Mouse (Mus musculus): ENCODE results near the gene Golim4. TPM values are rescaled to one million over a fixed set of nuclear protein-coding genes. Genes with fewer than 3 reads are reported as not detected.

Gene Golim4
- polyA plus RNA-seq, 1 experiment: 2.9 TPM

GRCm38 (mm10) chr3:75952328-75953060 lies 4.3 kb downstream of the Golim4 start:
- peaks cover 47% of the 10 kb centered on the region for H3K36me3 ChIP-seq (ENCODE audit: control insufficient read depth)
- H3K9me3 ChIP-seq (ENCODE audit: control insufficient read depth, low read length): no peaks in the 10 kb centered on the region
- TF ChIP-seq TAL1 (IDR thresholded peaks at IDR 0.05; ENCODE audit: low read length) (no peak), GATA1 (IDR thresholded peaks at IDR 0.05; ENCODE audit: low read length) (no peak)
- H3K4me1 ChIP-seq (ENCODE audit: control insufficient read depth): peaks cover 83% of the 10 kb centered on the region
- no peaks in the 10 kb centered on the region for H3K27me3 ChIP-seq (ENCODE audit: control insufficient read depth)
- no peak overlapping the region for H3K4me3 ChIP-seq (replicated peaks)

DNA sequence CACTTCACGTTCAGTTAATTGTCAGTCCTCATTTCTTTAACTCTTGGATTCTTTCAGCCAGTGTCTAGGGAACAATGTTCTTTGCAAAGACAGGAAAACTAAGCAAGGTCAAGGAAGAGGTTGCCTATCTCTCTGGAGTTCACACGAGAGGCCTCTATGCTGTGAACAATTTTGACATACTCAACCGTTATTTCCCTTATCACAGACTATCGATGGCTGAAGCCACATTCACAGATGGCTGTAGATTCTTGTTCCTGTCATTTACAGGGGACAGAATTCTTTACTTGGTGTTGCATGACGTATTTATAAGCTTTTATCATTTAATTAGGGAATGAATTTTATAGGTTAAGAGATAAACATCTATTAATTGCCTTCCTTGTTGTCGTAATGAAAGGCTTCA lies 5.9 kb downstream of the Golim4 start:
- peaks cover 69% of the 10 kb centered on the region for H3K4me1 ChIP-seq (ENCODE audit: control insufficient read depth)
- no peak for TF ChIP-seq TAL1 (IDR thresholded peaks at IDR 0.05; ENCODE audit: low read length)
- TF ChIP-seq GATA1 (IDR thresholded peaks at IDR 0.05; ENCODE audit: low read length): no peak
- no peaks in the 10 kb centered on the region for H3K27me3 ChIP-seq (ENCODE audit: control insufficient read depth)
- peaks cover 2% of the 10 kb centered on the region; the same call in 1 of the 2 replicates for H3K9me3 ChIP-seq (ENCODE audit: control insufficient read depth, low read length)
- peaks cover 63% of the 10 kb centered on the region for H3K36me3 ChIP-seq (ENCODE audit: control insufficient read depth)
- H3K4me3 ChIP-seq (replicated peaks): no peak overlapping the region

DNA sequence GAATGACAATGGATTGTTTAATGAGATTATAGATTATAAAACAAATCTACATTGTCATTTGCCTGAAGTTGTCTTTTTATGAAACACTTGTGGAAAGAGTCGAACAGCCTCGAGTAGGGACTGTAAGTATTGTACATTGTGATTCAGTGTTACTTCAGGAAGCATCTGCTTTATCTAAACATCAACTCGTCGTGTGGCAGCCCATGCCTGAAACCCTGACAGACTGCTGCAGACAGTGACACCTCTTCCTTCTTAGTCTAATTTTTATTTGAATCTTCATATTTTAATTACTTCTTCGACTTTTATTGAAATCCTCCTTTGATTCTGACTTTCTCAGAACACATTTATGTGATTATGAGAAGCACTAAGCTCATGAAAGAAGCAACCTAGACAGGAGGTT lies 7.4 kb downstream of the Golim4 start:
- H3K27me3 ChIP-seq (ENCODE audit: control insufficient read depth): no peaks in the 10 kb centered on the region
- no peak overlapping the region for H3K4me3 ChIP-seq (replicated peaks)
- peaks cover 55% of the 10 kb centered on the region for H3K4me1 ChIP-seq (ENCODE audit: control insufficient read depth)
- H3K9me3 ChIP-seq (ENCODE audit: control insufficient read depth, low read length): peaks cover 2% of the 10 kb centered on the region; the same call in 1 of the 2 replicates
- TF ChIP-seq TAL1 (IDR thresholded peaks at IDR 0.05; ENCODE audit: low read length): no peak
- no peak for TF ChIP-seq GATA1 (IDR thresholded peaks at IDR 0.05; ENCODE audit: low read length)
- peaks cover 74% of the 10 kb centered on the region for H3K36me3 ChIP-seq (ENCODE audit: control insufficient read depth)

DNA sequence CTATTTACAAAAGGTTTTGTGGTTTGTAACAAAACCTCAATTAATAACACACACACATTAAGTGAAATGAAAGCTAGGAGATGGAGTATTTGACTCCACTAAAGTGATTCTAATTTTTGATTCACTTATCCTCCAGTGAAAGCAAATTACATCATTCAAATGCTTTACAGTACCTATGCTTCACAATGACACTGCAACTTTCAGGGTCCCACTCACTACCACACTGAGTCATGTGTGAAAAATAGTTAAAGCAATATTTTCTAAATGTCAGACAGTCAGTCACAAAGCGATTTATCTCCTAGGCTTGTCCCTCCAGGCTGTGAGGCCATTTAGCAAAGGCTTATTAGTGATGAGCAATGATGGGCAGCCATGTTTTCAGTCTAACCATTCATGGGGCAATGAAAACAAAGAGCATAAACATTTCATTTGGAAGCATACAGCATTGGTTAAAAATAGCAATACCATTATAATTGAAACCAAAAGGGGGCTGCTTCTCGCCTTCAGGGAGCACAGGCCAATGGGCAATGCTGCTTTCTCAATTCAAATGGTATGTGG lies 8.1 kb downstream of the Golim4 start:
- peaks cover 71% of the 10 kb centered on the region for H3K36me3 ChIP-seq (ENCODE audit: control insufficient read depth)

GRCm38 (mm10) chr3:75948003-75948402 lies 8.7 kb downstream of the Golim4 start:
- Histone ChIP-seq H3K36me3 (ENCODE audit: control insufficient read depth) (peaks cover 69% of the 10 kb centered on the region), H3K4me1 (ENCODE audit: control insufficient read depth) (peaks cover 42% of the 10 kb centered on the region), H3K27me3 (ENCODE audit: control insufficient read depth) (no peaks in the 10 kb centered on the region), H3K4me3 (replicated peaks) (no peak overlapping the region), H3K9me3 (ENCODE audit: control insufficient read depth, low read length) (peaks cover 2% of the 10 kb centered on the region; the same call in 1 of the 2 replicates)
- TF ChIP-seq TAL1 (IDR thresholded peaks at IDR 0.05; ENCODE audit: low read length): no peak
- no peak for TF ChIP-seq GATA1 (IDR thresholded peaks at IDR 0.05; ENCODE audit: low read length)

More for the DNA sequence above, 8.1 kb downstream of the Golim4 start:
- Histone ChIP-seq H3K4me3 (replicated peaks) (no peak overlapping the region), H3K4me1 (ENCODE audit: control insufficient read depth) (peaks cover 48% of the 10 kb centered on the region), H3K9me3 (ENCODE audit: control insufficient read depth, low read length) (peaks cover 2% of the 10 kb centered on the region; the same call in 1 of the 2 replicates), H3K27me3 (ENCODE audit: control insufficient read depth) (no peaks in the 10 kb centered on the region)
- TF ChIP-seq GATA1 (IDR thresholded peaks at IDR 0.05; ENCODE audit: low read length) (no peak), TAL1 (IDR thresholded peaks at IDR 0.05; ENCODE audit: low read length) (no peak)

GRCm38 (mm10) chr3:75942303-75943060 lies 14.3 kb downstream of the Golim4 start:
- no peaks in the 10 kb centered on the region for H3K27me3 ChIP-seq (ENCODE audit: control insufficient read depth)
- peaks cover 47% of the 10 kb centered on the region for H3K36me3 ChIP-seq (ENCODE audit: control insufficient read depth)
- H3K4me3 ChIP-seq (replicated peaks): no peak overlapping the region
- TF ChIP-seq TAL1 (IDR thresholded peaks at IDR 0.05; ENCODE audit: low read length): no peak
- TF ChIP-seq GATA1 (IDR thresholded peaks at IDR 0.05; ENCODE audit: low read length): no peak
- H3K4me1 ChIP-seq (ENCODE audit: control insufficient read depth): peaks cover 9% of the 10 kb centered on the region
- peaks cover 2% of the 10 kb centered on the region; the same call in 1 of the 2 replicates for H3K9me3 ChIP-seq (ENCODE audit: control insufficient read depth, low read length)

- peaks cover 9% of the 10 kb centered on the region for H3K4me1 ChIP-seq (ENCODE audit: control insufficient read depth)
- H3K4me3 ChIP-seq (replicated peaks): no peak overlapping the region
- no peaks in the 10 kb centered on the region for H3K27me3 ChIP-seq (ENCODE audit: control insufficient read depth)
- peaks cover 2% of the 10 kb centered on the region; the same call in 1 of the 2 replicates for H3K9me3 ChIP-seq (ENCODE audit: control insufficient read depth, low read length)
- peaks cover 41% of the 10 kb centered on the region for H3K36me3 ChIP-seq (ENCODE audit: control insufficient read depth)
- TF ChIP-seq TAL1 (IDR thresholded peaks at IDR 0.05; ENCODE audit: low read length) (no peak), GATA1 (IDR thresholded peaks at IDR 0.05; ENCODE audit: low read length) (no peak)
Measured at GRCm38 (mm10) chr3:75941864-75942263, 14.9 kb downstream of the Golim4 start.

- H3K9me3 ChIP-seq (ENCODE audit: control insufficient read depth, low read length): no peaks in the 10 kb centered on the region
- H3K36me3 ChIP-seq (ENCODE audit: control insufficient read depth): peaks cover 31% of the 10 kb centered on the region
- no peak overlapping the region for H3K4me3 ChIP-seq (replicated peaks)
- no peaks in the 10 kb centered on the region for H3K27me3 ChIP-seq (ENCODE audit: control insufficient read depth)
- peaks cover 8% of the 10 kb centered on the region for H3K4me1 ChIP-seq (ENCODE audit: control insufficient read depth)
- no peak for TF ChIP-seq TAL1 (IDR thresholded peaks at IDR 0.05; ENCODE audit: low read length)
- TF ChIP-seq GATA1 (IDR thresholded peaks at IDR 0.05; ENCODE audit: low read length): no peak
Measured at GRCm38 (mm10) chr3:75936152-75936551, 20.6 kb downstream of the Golim4 start.

Data from erythroblast, embryonic 14.5 days (primary cell).